Mouse (Mus musculus) embryo, embryonic 10.5 days (tissue): ENCODE data around the gene Olfr896-ps1.

Experiments used
- DNase-seq: peaks from one replicate; pipeline ENCODE4 v3.0.0-alpha.2; 2015; ENCODE audit warnings: low spot score

Olfr896-ps1 gene

DNA sequence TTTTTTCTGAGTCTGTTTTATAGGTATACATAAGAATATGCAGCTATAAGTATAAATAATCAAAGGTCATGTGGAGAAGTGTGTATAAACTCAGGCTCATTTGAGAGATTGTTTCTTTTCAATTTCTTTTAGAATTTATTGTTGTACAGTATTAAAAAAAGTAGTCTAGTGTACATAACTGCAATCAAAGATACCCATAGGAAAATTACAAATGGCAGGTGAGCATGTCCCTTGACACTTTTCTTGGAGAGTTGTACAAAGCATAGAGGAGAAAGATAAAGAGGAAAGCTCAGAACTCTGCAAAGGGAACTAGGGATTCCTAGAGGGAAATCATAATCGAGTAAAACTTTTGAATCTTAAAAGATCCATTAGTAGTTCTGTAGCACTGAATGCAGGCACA lies at the start of gene Olfr896-ps1:
Olfr896-ps1 (plus strand) TSS at position 301 of the 400 bp plus-strand sequence.
- no peak for DNase-seq

DNA sequence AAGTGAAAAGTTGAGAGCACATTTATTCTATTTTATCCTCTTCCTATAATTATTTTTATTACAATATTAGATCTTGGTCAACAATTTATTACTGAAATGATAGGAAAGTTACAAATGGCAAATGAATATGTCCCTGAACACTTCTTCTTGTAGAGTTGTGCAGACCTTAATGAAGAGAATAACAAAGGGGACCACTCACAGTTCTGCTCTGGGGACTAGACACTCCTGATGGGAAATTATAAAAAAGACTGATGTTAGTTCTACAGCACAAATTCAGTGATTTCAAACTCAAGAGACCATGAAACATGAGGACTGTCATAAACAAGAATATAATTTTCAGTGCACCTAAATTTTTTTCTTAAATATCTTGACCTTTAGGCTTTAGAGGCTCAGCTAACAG lies 38.4 kb upstream of the Olfr896-ps1 start, which contains the start of gene Olfr143:
Olfr143 (plus strand) TSS at position 301 of the 400 bp plus-strand sequence.
- DNase-seq = no peak

DNA sequence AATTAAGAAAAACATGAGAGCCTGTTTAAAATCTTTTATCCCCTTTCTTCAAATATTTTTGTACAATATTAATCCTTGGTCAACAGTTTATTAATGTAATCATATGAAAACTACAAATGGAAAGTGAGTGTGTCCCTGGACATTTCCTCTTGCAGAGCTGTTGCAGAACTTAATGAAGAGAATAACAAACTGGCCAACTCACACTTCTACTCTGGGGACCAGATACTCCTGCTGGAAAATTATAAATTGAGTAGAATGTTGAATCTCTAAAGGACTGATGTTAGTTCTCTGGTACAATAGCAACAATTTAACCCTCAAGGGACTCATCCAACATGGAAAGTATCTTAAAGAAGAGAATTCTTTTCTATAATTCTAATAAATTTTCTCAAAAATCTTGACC lies 23.4 kb upstream of the Olfr896-ps1 start, which contains the start of gene Olfr895:
Olfr895 (plus strand) TSS at position 301 of the 400 bp plus-strand sequence.
- DNase-seq = no peak

- no peak for DNase-seq
Observed at GRCm38 (mm10) chr9:38328760-38329159, 37.9 kb downstream of the Olfr896-ps1 start, which contains the start of gene Olfr25. TSS of gene Olfr25 (plus strand) at chr9:38329060.
